9 mouse cellular contexts compared by ENCODE assay signal in the genomic region with DNA sequence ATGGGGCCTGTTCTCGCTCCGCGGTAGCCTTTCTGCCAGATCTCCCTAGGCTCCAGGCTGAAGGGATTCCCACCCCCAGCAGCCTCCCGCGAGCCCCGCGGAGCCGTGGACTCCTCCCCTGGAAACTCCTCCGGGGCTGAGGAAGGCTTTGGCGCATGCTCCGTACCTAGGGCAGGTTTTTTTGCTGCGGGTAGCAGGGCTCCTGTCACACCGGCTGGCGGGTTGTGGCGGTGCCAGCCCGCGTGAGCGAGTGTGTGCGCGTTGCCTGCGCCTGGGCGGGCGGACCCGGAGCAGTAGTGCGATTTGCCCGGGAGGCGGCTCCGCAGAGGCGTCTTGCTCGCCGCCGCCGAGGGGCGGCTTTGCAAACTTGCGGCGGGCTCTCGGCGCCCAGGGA. TPM values are rescaled to one million over a fixed set of nuclear protein-coding genes. Genes with fewer than 3 reads are reported as not detected.
DNase-seq lines count a peak whose midpoint lies in the region; ATAC-seq and TF ChIP-seq lines count a peak whose summit lies in the region.
"Had no signal": no experiment of that assay in that cellular context is flagged by ENCODE, and none has a peak within 500 bp of the region (broad histone marks: within the 10 kb centered on the region; RNA-seq: fewer than 3 reads in every experiment).

No protein-coding gene starts in this region.

- WGBS in heart, postnatal 0 days: under 1% methylated on average over 38 of the region's 38 CpGs
- under 1% methylated on average over 38 of the region's 38 CpGs for WGBS in liver, embryonic 11.5 days
- under 1% methylated on average over 29 of the region's 38 CpGs for WGBS in neural tube, embryonic 11.5 days

- peaks cover 12% of the 10 kb centered on the region; the same call in 1 of the 2 replicates for H3K9me3 ChIP-seq in megakaryocyte, embryonic 14.5 days
- no peaks in the 10 kb centered on the region for H3K9me3 ChIP-seq in heart, postnatal 0 days (replicated peaks; ENCODE audit: control insufficient read depth, low read length)
- H3K9me3 ChIP-seq in liver, embryonic 11.5 days (ENCODE audit: control insufficient read depth, low read length): no peaks in the 10 kb centered on the region
- no peaks in the 10 kb centered on the region for H3K9me3 ChIP-seq in neural tube, embryonic 11.5 days (ENCODE audit: control insufficient read depth, low read length)

- no peaks in the 10 kb centered on the region for H3K36me3 ChIP-seq in megakaryocyte, embryonic 14.5 days (replicated peaks; ENCODE audit: low read length)
- H3K36me3 ChIP-seq in heart, postnatal 0 days (replicated peaks; ENCODE audit: control insufficient read depth, insufficient read depth, low read length): no peaks in the 10 kb centered on the region
- H3K36me3 ChIP-seq in liver, embryonic 11.5 days (ENCODE audit: control insufficient read depth, insufficient read depth, low read length): no peaks in the 10 kb centered on the region
- no peaks in the 10 kb centered on the region for H3K36me3 ChIP-seq in neural tube, embryonic 11.5 days (ENCODE audit: control insufficient read depth, insufficient read depth, low read length)

- DNase-seq in heart, postnatal 0 days (ENCODE audit: low spot score): peak; percentile 28
- DNase-seq in kidney, postnatal 36 days: peak; percentile 43 to 58
- DNase-seq in liver, embryonic 11.5 days (ENCODE audit: low spot score): peak; percentile 57
- peak; percentile 78 for DNase-seq in neural tube, embryonic 11.5 days (ENCODE audit: low spot score)
- peak; percentile 6 for DNase-seq in thymus, postnatal 0 days (ENCODE audit: low spot score)

- no peak for TF ChIP-seq EP300 in heart, postnatal 0 days (IDR thresholded peaks at IDR 0.05; ENCODE audit: low read depth)

- ATAC-seq in megakaryocyte, adult 5-6 weeks (ENCODE audit: poor library complexity, severe bottlenecking): no peak
- ATAC-seq in heart, postnatal 0 days (ENCODE audit: insufficient read depth, low read depth): peak; percentile 72
- ATAC-seq in liver, embryonic 11.5 days (replicated peaks; ENCODE audit: low FRiP score): peak; percentile 39; the same call in 1 of the 2 replicates
- peak; percentile 84 for ATAC-seq in neural tube, embryonic 11.5 days (ENCODE audit: insufficient read depth, low FRiP score, low TSS enrichment)

- no peak for TF ChIP-seq CTCF in embryonic fibroblast, embryonic 13.5 days (IDR thresholded peaks at IDR 0.05; ENCODE audit: borderline replicate concordance, insufficient read depth, low read length)
- TF ChIP-seq CTCF in heart, postnatal 0 days (IDR thresholded peaks at IDR 0.05; ENCODE audit: low read depth): peak; percentile 17; the same call in 1 of the 2 replicates

- TF ChIP-seq POLR2A in embryonic fibroblast, embryonic 13.5 days (IDR thresholded peaks at IDR 0.05; ENCODE audit: low read depth, low read length): no peak

- H3K4me1 ChIP-seq in megakaryocyte, embryonic 14.5 days: peaks cover 12% of the 10 kb centered on the region
- no peaks in the 10 kb centered on the region for H3K4me1 ChIP-seq in embryonic fibroblast, embryonic 13.5 days (ENCODE audit: control insufficient read depth, insufficient read depth, low read length)
- peaks cover 10% of the 10 kb centered on the region for H3K4me1 ChIP-seq in heart, postnatal 0 days (ENCODE audit: control insufficient read depth, insufficient read depth)
- peaks cover 11% of the 10 kb centered on the region for H3K4me1 ChIP-seq in liver, embryonic 11.5 days (replicated peaks; ENCODE audit: control insufficient read depth, insufficient read depth, low read length)
- H3K4me1 ChIP-seq in neural tube, embryonic 11.5 days (ENCODE audit: control insufficient read depth, insufficient read depth, low read length): peaks cover 5% of the 10 kb centered on the region; the same call in 1 of the 2 replicates

- 0 out of 2 replicates have a peak overlapping the region, but pooled peaks have one; percentile 41 for H3K9ac ChIP-seq in heart, postnatal 0 days (replicated peaks; ENCODE audit: low read depth, low read length)
- H3K9ac ChIP-seq in liver, embryonic 11.5 days (ENCODE audit: low read depth, low read length): no peak overlapping the region
- H3K9ac ChIP-seq in neural tube, embryonic 11.5 days (ENCODE audit: low read length): peak overlapping the region; percentile 56

- no peak overlapping the region for H3K27ac ChIP-seq in embryonic fibroblast, embryonic 13.5 days (ENCODE audit: insufficient read depth, low read length)
- no peak overlapping the region for H3K27ac ChIP-seq in heart, postnatal 0 days (ENCODE audit: low read depth)
- no peak overlapping the region for H3K27ac ChIP-seq in liver, embryonic 11.5 days (ENCODE audit: low read depth, low read length)
- H3K27ac ChIP-seq in neural tube, embryonic 11.5 days (ENCODE audit: low read depth, low read length): no peak overlapping the region

- H3K27me3 ChIP-seq in megakaryocyte, embryonic 14.5 days (replicated peaks): peaks cover 56% of the 10 kb centered on the region
- peaks cover 63% of the 10 kb centered on the region for H3K27me3 ChIP-seq in heart, postnatal 0 days (ENCODE audit: control insufficient read depth, insufficient read depth, low read length)
- H3K27me3 ChIP-seq in liver, embryonic 11.5 days (replicated peaks; ENCODE audit: control insufficient read depth, insufficient read depth, low read length): peaks cover 54% of the 10 kb centered on the region
- peaks cover 37% of the 10 kb centered on the region for H3K27me3 ChIP-seq in neural tube, embryonic 11.5 days (ENCODE audit: control insufficient read depth, insufficient read depth, low read length)

- peak overlapping the region; percentile 98 for H3K4me2 ChIP-seq in heart, postnatal 0 days (ENCODE audit: low read depth, low read length)
- peak overlapping the region; percentile 89 for H3K4me2 ChIP-seq in liver, embryonic 11.5 days
- peak overlapping the region; percentile 98 for H3K4me2 ChIP-seq in neural tube, embryonic 11.5 days (ENCODE audit: low read depth)

- H3K4me3 ChIP-seq in megakaryocyte, embryonic 14.5 days (replicated peaks): peak overlapping the region; percentile 77
- peak overlapping the region; percentile 55 for H3K4me3 ChIP-seq in embryonic fibroblast, embryonic 13.5 days (ENCODE audit: insufficient read depth, low read length)
- peak overlapping the region; percentile 65 for H3K4me3 ChIP-seq in heart, postnatal 0 days (ENCODE audit: low read depth, low read length)
- H3K4me3 ChIP-seq in liver, embryonic 11.5 days (ENCODE audit: low read depth, low read length): peak overlapping the region; percentile 62
- H3K4me3 ChIP-seq in neural tube, embryonic 11.5 days (ENCODE audit: low read depth, low read length): peak overlapping the region; percentile 65

RNA-seq across cellular contexts. Expression of gene Hs6st3, which starts 0.6 kb away (rescaled TPM):
- polyA plus RNA-seq in megakaryocyte, embryonic 14.5 days (2012; ENCODE audit: insufficient read depth, low replicate concordance): 1.0 TPM in 1 of 2 replicates, not detected in the other
- total RNA-seq in megakaryocyte, adult 5-6 weeks (2015): not detected in 2 replicates
- total RNA-seq in megakaryocyte, adult 5-6 weeks (2017): not detected in 2 replicates
- polyA plus RNA-seq in embryonic fibroblast, embryonic 13.5 days (2011; ENCODE audit: insufficient read length, low read depth, missing spikeins): 0.42 TPM in 1 of 2 replicates, not detected in the other
- total RNA-seq in heart, postnatal 0 days (2014; rRNA removed; ENCODE audit: low replicate concordance): not detected in 2 replicates
- not detected in 2 replicates for polyA plus RNA-seq in heart, postnatal 0 days (2015; fragmentation: Nextera tagmentation; extraction: Ambion mirVana)
- polyA plus RNA-seq in liver, embryonic 11.5 days (2014; fragmentation: Nextera tagmentation; extraction: Ambion mirVana): 0.14 TPM in 1 of 2 replicates, not detected in the other
- 0.42 and 0.53 TPM in 2 replicates for polyA plus RNA-seq in neural tube, embryonic 11.5 days (2014; fragmentation: Nextera tagmentation; extraction: Ambion mirVana)
- polyA plus RNA-seq in thymus, postnatal 0 days (2015; fragmentation: Nextera tagmentation; extraction: Ambion mirVana): not detected in 2 replicates
- polyA plus RNA-seq: C2C12 had no signal

RNA-seq across cellular contexts. Expression of gene Uggt2, which starts 38.3 kb away (rescaled TPM):
- polyA plus RNA-seq in megakaryocyte, embryonic 14.5 days (2012; ENCODE audit: insufficient read depth, low replicate concordance): not detected in 2 replicates
- 0.58 and 1.6 TPM in 2 replicates for total RNA-seq in megakaryocyte, adult 5-6 weeks (2015)
- 1.2 and 2.2 TPM in 2 replicates for total RNA-seq in megakaryocyte, adult 5-6 weeks (2017)
- 34.1 and 34.2 TPM in 2 replicates for polyA plus RNA-seq in embryonic fibroblast, embryonic 13.5 days (2011; ENCODE audit: insufficient read length, low read depth, missing spikeins)
- 2.7 and 5.2 TPM in 2 replicates for total RNA-seq in heart, postnatal 0 days (2014; rRNA removed; ENCODE audit: low replicate concordance)
- polyA plus RNA-seq in heart, postnatal 0 days (2015; fragmentation: Nextera tagmentation; extraction: Ambion mirVana): 4.5 and 8.1 TPM in 2 replicates
- polyA plus RNA-seq in liver, embryonic 11.5 days (2014; fragmentation: Nextera tagmentation; extraction: Ambion mirVana): 7.0 and 7.3 TPM in 2 replicates
- 16.2 and 16.4 TPM in 2 replicates for polyA plus RNA-seq in neural tube, embryonic 11.5 days (2014; fragmentation: Nextera tagmentation; extraction: Ambion mirVana)
- polyA plus RNA-seq in thymus, postnatal 0 days (2015; fragmentation: Nextera tagmentation; extraction: Ambion mirVana): 2.1 and 2.4 TPM in 2 replicates

Comparison
In these comparisons a context has a peak if more than half of its experiments do, and no peak if none do; other contexts are left out.
1. DNase-seq: peak in every context shown above with its lines; median percentile 78 in neural tube, embryonic 11.5 days; 57 in liver, embryonic 11.5 days; 50 in kidney, postnatal 36 days; 28 in heart, postnatal 0 days; 6 in thymus, postnatal 0 days.